Mouse (Mus musculus): ENCODE data around the gene Rab4b. TPM values are rescaled to one million over a fixed set of nuclear protein-coding genes. Genes with fewer than 3 reads are reported as not detected.

Gene Rab4b
- polyA plus RNA-seq, 1 experiment: 77.3 TPM

DNA sequence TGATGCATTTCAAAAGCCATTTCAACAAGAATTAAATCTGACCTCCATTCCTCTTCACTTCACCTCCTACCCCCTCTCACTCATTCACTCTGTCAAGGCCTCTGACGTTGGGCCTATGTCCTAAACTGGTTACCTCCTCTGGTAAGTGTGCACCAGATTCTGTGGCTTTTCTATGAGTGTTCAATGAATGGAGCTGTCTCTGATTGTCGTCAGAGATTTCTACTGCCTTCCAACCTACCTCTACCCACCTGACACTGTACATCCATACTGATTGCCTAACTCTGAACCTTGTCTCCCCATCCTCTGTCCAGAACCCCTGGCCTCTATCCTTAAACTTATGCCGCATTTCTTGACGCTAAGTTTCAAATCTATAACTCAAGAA lies 763 bp downstream of the Rab4b start:
- WGBS: 15% methylated on average over 4 of the region's 4 CpGs

GRCm38 (mm10) chr7:27174896-27175295 lies 3.8 kb downstream of the Rab4b start:
- WGBS: 88% methylated on average over 7 of the region's 7 CpGs
- H3K4me1 ChIP-seq (ENCODE audit: control insufficient read depth, insufficient read depth, insufficient read length, low read length): peaks cover 12% of the 10 kb centered on the region; the same call in 1 of the 2 replicates
- H3K4me3 ChIP-seq (ENCODE audit: low read depth, low read length): no peak overlapping the region
- H3K27ac ChIP-seq (ENCODE audit: insufficient read depth, low read depth, low read length): no peak overlapping the region
- no peaks in the 10 kb centered on the region for H3K27me3 ChIP-seq (ENCODE audit: control insufficient read depth, insufficient read depth, low read length)
- peaks cover 31% of the 10 kb centered on the region for H3K36me3 ChIP-seq (ENCODE audit: control insufficient read depth, insufficient read depth, low read length)
- TF ChIP-seq POLR2A (IDR thresholded peaks at IDR 0.05; ENCODE audit: low read depth, low read length) (no peak), CTCF (IDR thresholded peaks at IDR 0.05; ENCODE audit: extremely low read depth, insufficient read length, insufficient replicate concordance, low read depth, low read length) (no peak)

More for the DNA sequence above, 763 bp downstream of the Rab4b start:
- Histone ChIP-seq H3K36me3 (ENCODE audit: control insufficient read depth, insufficient read depth, low read length) (peaks cover 19% of the 10 kb centered on the region), H3K27me3 (ENCODE audit: control insufficient read depth, insufficient read depth, low read length) (no peaks in the 10 kb centered on the region), H3K4me1 (ENCODE audit: control insufficient read depth, insufficient read depth, insufficient read length, low read length) (peaks cover 20% of the 10 kb centered on the region; the same call in 1 of the 2 replicates), H3K27ac (ENCODE audit: insufficient read depth, low read depth, low read length) (peak overlapping the region; percentile 89), H3K4me3 (ENCODE audit: low read depth, low read length) (peak overlapping the region; percentile 77)
- no peak for TF ChIP-seq POLR2A (IDR thresholded peaks at IDR 0.05; ENCODE audit: low read depth, low read length)
- no peak for TF ChIP-seq CTCF (IDR thresholded peaks at IDR 0.05; ENCODE audit: extremely low read depth, insufficient read length, insufficient replicate concordance, low read depth, low read length)

DNA sequence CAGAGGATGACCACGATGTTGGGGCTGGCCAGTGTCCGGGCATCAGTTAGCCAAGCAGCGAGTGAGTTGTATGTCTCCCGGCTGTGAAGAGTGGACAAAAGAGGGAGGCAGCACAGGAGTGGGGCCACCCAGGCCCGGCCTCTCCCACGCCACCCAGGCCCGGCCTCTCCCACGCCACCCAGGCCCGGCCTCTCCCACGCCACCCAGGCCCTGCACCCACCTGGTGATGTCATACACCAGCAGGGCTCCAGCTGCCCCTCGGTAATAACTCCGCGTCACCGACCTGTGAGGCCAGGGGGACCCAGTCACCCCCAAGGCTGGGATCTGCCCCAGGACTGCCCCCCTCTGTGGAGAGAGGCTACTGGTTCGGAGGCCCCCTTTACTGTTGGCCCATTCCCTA lies 4.2 kb downstream of the Rab4b start:
- H3K36me3 ChIP-seq (ENCODE audit: control insufficient read depth, insufficient read depth, low read length): peaks cover 31% of the 10 kb centered on the region
- WGBS: 91% methylated on average over 15 of the region's 15 CpGs
- H3K27me3 ChIP-seq (ENCODE audit: control insufficient read depth, insufficient read depth, low read length): no peaks in the 10 kb centered on the region
- peaks cover 8% of the 10 kb centered on the region; the same call in 1 of the 2 replicates for H3K4me1 ChIP-seq (ENCODE audit: control insufficient read depth, insufficient read depth, insufficient read length, low read length)
- no peak overlapping the region for H3K27ac ChIP-seq (ENCODE audit: insufficient read depth, low read depth, low read length)
- TF ChIP-seq CTCF (IDR thresholded peaks at IDR 0.05; ENCODE audit: extremely low read depth, insufficient read length, insufficient replicate concordance, low read depth, low read length) (no peak), POLR2A (IDR thresholded peaks at IDR 0.05; ENCODE audit: low read depth, low read length) (no peak)
- H3K4me3 ChIP-seq (ENCODE audit: low read depth, low read length): no peak overlapping the region

DNA sequence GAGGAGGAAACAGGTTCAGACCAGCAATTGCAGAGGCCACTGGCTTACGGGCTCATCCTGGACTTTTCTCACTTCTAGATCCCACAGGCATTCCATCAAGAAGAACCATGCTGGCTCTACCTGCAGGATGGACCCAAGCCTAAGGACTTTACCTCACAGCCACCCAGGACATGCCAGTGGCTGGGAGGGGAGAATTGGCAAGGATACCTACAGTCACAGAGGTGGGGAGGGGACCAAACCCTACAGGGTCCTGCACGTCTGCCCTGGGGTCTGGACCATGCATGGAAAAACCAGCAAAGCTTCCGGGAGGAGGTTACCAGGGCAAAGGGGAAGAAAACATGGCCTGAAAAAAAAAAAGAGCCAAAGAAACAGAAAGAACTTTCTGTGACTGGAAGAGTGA lies 7.7 kb downstream of the Rab4b start:
- peaks cover 31% of the 10 kb centered on the region for H3K36me3 ChIP-seq (ENCODE audit: control insufficient read depth, insufficient read depth, low read length)
- WGBS: 86% methylated on average over 3 of the region's 3 CpGs

DNA sequence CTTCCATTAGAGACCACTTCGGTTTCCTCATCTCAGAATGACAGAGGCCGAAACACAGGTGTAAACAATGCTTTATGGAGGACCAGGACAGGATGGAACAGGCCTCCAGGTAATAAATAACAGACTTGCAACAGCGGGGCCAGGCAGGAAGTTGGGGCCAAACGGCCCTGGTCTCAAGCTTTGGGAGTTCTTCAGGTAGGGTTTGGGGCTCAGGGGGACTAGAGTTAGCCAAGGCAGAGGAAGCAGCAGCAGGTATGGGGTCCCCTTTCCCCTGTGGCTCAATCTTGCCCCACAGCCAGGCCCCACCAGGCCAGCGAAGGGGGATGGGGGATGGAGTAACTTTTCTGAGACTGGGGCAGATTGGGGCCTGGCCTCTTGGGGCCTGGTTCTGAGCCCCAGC lies 10.3 kb downstream of the Rab4b start:
- TF ChIP-seq POLR2A (IDR thresholded peaks at IDR 0.05; ENCODE audit: low read depth, low read length): no peak
- no peak for TF ChIP-seq CTCF (IDR thresholded peaks at IDR 0.05; ENCODE audit: extremely low read depth, insufficient read length, insufficient replicate concordance, low read depth, low read length)
- H3K4me1 ChIP-seq (ENCODE audit: control insufficient read depth, insufficient read depth, insufficient read length, low read length): peaks cover 22% of the 10 kb centered on the region
- 88% methylated on average over 5 of the region's 5 CpGs for WGBS
- peak overlapping the region; percentile 95; the same call in 1 of the 2 replicates for H3K27ac ChIP-seq (ENCODE audit: insufficient read depth, low read depth, low read length)
- H3K4me3 ChIP-seq (ENCODE audit: low read depth, low read length): no peak overlapping the region
- H3K27me3 ChIP-seq (ENCODE audit: control insufficient read depth, insufficient read depth, low read length): no peaks in the 10 kb centered on the region
- H3K36me3 ChIP-seq (ENCODE audit: control insufficient read depth, insufficient read depth, low read length): peaks cover 17% of the 10 kb centered on the region

More for the DNA sequence above, 7.7 kb downstream of the Rab4b start:
- no peak for TF ChIP-seq POLR2A (IDR thresholded peaks at IDR 0.05; ENCODE audit: low read depth, low read length)
- no peak for TF ChIP-seq CTCF (IDR thresholded peaks at IDR 0.05; ENCODE audit: extremely low read depth, insufficient read length, insufficient replicate concordance, low read depth, low read length)
- Histone ChIP-seq H3K4me3 (ENCODE audit: low read depth, low read length) (no peak overlapping the region), H3K4me1 (ENCODE audit: control insufficient read depth, insufficient read depth, insufficient read length, low read length) (peaks cover 6% of the 10 kb centered on the region; the same call in 1 of the 2 replicates), H3K27me3 (ENCODE audit: control insufficient read depth, insufficient read depth, low read length) (no peaks in the 10 kb centered on the region), H3K27ac (ENCODE audit: insufficient read depth, low read depth, low read length) (no peak overlapping the region)

- Histone ChIP-seq H3K27me3 (ENCODE audit: control insufficient read depth, insufficient read depth, low read length) (no peaks in the 10 kb centered on the region), H3K4me1 (ENCODE audit: control insufficient read depth, insufficient read depth, insufficient read length, low read length) (peaks cover 28% of the 10 kb centered on the region), H3K27ac (ENCODE audit: insufficient read depth, low read depth, low read length) (peak overlapping the region; percentile 95), H3K4me3 (ENCODE audit: low read depth, low read length) (peak overlapping the region; percentile 81), H3K36me3 (ENCODE audit: control insufficient read depth, insufficient read depth, low read length) (peaks cover 10% of the 10 kb centered on the region)
- no peak for TF ChIP-seq CTCF (IDR thresholded peaks at IDR 0.05; ENCODE audit: extremely low read depth, insufficient read length, insufficient replicate concordance, low read depth, low read length)
- TF ChIP-seq POLR2A (IDR thresholded peaks at IDR 0.05; ENCODE audit: low read depth, low read length): no peak
- WGBS: 64% methylated on average over 11 of the region's 11 CpGs
These were observed 11.1 kb downstream of the Rab4b start for GRCm38 (mm10) chr7:27167475-27168094.

DNA sequence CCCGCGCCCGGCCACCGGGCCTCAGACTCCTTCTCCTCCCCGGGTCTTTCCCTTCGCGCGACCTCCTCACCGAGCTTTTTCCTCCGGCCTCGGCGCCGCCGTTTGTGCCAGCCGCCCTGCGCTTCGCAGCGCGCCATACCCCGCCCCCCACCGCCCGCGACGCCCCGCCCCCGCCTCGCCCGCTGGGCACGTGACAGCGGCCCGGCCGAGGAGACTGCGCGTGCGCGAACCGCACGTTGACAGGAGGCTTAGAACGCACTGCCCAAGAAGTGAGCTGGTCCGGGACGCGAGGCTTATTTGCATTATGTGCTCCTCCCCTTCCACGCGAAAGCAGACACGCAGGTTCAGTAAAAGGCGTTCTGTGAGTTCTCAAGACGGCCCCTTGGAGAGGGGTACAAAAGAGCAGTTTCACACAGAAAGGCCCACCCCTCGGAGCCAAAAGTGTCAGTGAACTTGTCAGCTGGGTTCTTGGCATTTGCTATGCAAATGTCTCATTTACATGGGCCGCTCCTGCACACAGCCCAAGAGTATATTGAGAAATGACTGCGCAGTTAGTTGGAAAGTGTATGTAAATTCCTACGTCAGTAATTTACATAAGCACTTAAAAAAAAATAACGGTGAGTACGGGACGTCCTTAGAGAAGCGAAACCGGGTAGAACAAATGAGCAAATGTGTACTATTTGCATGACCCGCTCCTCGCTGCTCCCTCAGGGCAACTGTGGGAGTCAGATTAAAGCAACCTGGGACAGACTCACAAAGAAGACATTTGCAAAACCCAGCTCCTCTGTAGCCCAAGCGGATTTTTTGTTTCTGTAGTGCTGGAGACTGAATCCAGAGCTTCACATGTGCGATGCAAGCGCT lies 11.9 kb downstream of the Rab4b start, which contains the start of gene Egln2:
Egln2 (minus strand) TSS at position 189 of the 861 bp plus-strand sequence.
- Histone ChIP-seq H3K27ac (ENCODE audit: insufficient read depth, low read depth, low read length) (peak within 1 kb of the TSS; percentile 95), H3K4me3 (ENCODE audit: low read depth, low read length) (peak within 1 kb of the TSS; percentile 81), H3K4me1 (ENCODE audit: control insufficient read depth, insufficient read depth, insufficient read length, low read length) (peaks cover 28% of the 10 kb centered on the region), H3K36me3 (ENCODE audit: control insufficient read depth, insufficient read depth, low read length) (peaks cover 5% of the 10 kb centered on the region), H3K27me3 (ENCODE audit: control insufficient read depth, insufficient read depth, low read length) (no peaks in the 10 kb centered on the region)
- WGBS: 1% methylated on average over 61 of the region's 61 CpGs
- no peak; the same call in 1 of the 2 replicates for TF ChIP-seq POLR2A (IDR thresholded peaks at IDR 0.05; ENCODE audit: low read depth, low read length)
- no peak for TF ChIP-seq CTCF (IDR thresholded peaks at IDR 0.05; ENCODE audit: extremely low read depth, insufficient read length, insufficient replicate concordance, low read depth, low read length)
